Mouse (Mus musculus): ENCODE measurements around the gene Cdk18.
A peak's percentile ranks its signal among the peaks of the same experiment; 100 is the strongest.

GRCm38 (mm10) chr1:132140171-132140570, 687 bp upstream of the Cdk18 start:
- TF ChIP-seq CTCF (IDR thresholded peaks at IDR 0.05; ENCODE audit: low read depth, low read length) (peak; percentile 57), POLR2A (IDR thresholded peaks at IDR 0.05; ENCODE audit: extremely low read depth, insufficient read depth, low read length) (no peak)

Measured in liver, adult 2 months (tissue).